Mouse (Mus musculus): ENCODE results near the gene Pom121l12.

GRCm38 (mm10) chr11:14611859-14612258 lies 12.8 kb downstream of the Pom121l12 start:
- no peak for TF ChIP-seq CTCF (IDR thresholded peaks at IDR 0.05; ENCODE audit: insufficient read depth, low read depth, low read length)
- TF ChIP-seq POLR2A (IDR thresholded peaks at IDR 0.05; ENCODE audit: insufficient read depth, low read depth, low read length) = no peak
